Mouse (Mus musculus): ENCODE measurements around the gene Gns.

The Gns gene

DNA sequence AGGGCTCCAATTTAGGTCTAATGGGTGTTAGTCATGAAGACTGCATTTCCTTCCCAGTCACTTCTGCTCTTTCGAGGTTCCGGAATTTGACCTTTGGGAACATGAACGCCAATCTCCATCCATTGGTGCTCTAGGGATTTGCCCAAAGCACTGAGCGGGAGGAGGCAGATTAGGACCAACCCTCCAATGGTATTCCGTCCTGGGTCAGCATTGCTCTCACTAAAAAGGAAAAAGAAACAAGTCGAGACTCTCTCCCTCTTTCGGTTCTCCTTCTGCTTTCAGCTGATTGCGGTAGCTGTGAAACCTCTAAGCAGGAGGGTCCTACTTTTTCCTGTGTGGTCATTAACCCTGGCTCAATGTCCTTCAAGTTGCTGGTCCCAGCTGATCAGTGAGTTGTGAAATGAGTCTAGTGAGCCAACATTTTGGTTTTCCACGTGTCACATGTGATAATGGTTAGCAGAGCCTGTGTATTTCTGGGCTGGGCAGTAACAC lies 937 bp downstream of the Gns start:
- DNase-seq (ENCODE audit: low read depth), result no peak

DNA sequence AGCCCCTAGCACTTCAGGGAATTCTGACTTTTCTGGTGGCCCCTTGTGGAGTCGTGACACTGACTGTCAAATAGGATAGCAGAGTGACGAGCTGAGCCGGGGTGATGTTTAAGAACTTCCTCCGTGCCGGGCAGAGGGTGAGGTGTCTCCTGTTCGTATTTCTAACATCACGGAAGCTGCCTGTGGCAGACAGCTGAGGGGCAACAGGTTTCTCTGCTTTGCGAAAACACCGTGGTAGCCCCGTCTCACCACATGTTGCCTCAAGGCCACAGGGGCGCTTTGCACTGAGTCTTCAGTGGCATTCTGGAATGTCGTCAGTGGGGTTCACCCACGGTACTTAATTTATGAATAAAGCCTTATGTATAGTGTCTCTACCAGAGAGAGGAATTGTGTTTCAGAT lies 2.4 kb downstream of the Gns start:
- DNase-seq (ENCODE audit: low read depth), result no peak

- no peak for DNase-seq (ENCODE audit: low read depth)
Observed at GRCm38 (mm10) chr10:121367780-121368179, 2.9 kb downstream of the Gns start.

DNA sequence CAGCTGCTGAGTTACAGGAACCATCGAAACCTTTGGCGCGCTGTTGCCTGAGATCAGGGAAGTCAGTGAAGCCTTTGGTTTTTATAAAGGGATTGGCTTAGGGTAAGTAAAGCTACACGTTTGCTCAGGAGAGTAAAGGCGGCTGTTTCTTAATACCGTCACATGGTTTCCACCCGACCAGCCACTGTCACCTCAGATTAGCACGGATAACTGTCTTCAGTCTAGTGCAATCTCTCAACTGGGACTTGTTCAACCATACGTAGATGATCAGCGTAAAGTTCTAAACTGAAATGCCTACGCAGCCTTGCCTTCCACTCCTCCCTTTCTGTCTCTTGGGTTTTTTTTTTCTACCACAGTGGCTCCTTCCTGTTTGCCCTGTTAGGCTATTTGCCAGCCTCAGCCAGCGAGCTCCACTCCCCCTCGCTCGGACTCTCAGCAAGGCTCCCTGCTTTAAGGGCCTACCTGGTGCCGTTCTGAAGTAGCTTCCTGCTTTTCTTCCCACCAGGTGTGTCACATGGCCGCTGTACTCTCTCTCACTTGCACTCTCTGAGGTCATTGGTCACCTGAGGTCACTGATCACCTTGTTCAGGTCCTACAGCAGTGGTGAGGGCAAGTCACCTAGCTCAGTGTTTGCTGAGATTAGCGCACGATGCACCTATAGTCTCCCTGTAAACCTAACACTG lies 4.0 kb downstream of the Gns start:
- no peak for DNase-seq (ENCODE audit: low read depth)

GRCm38 (mm10) chr10:121370777-121371176 lies 5.9 kb downstream of the Gns start:
- no peak for DNase-seq (ENCODE audit: low read depth)

DNA sequence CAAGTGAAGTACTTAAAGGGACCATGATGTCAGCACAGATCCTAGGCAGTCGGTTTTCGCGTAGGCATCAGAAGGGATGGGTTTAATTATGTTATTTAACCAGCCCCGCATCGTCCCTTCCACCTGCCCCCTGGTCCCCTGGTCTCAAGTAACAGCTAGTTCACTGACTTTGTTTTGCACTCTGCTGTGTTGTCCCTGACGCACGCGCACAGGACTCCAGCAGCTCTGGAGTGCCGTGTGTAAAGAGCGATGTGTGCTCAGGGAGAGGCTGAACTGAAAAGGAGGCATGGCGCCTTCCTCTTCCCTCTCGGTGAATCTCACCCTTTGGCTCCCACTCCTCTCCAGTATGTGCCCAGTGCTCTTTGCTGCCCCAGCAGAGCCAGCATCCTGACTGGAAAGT lies 9.1 kb downstream of the Gns start:
- no peak for DNase-seq (ENCODE audit: low read depth)

GRCm38 (mm10) chr10:121374693-121375620 lies 10.1 kb downstream of the Gns start:
- peak; percentile 60 for DNase-seq (ENCODE audit: low read depth)

DNA sequence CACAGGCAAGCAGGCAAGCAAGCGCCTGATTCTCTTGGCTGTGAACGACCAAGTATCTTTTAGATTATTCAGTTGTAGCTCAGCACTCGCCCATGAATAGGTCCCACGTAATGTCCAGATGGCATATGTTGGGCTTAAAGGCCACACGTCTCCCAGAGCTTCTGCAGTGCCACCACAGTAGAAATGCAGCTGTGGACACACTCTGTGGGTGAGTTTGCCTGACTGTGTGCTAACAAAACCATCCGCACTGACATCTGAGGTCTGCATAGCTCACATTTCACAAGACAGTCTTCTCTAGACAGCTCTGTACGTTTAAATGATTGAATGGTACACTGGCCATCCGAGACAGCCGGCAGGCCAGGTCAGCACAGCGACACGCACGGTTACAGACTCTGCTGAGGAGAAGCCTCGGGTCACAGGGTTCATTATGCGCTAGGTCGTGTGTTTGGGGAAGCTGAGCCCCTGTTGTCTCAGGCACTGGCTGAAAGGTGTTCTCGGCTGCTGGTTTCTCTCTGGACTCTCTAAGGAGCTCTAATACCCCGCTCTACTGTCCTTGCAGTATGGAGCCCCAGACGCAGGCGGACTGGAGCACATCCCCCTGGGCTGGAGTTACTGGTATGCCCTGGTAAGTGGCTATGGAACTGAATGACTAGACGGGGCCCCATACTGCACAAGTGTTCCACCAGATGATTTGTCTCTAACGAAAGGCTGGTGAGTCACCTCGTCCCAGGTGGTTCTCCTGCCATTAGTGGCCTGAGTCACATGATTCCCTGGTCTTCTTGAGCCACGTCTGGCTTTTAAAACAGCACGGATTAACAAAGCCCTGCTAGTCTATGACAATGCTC lies 11.0 kb downstream of the Gns start:
- DNase-seq (ENCODE audit: low read depth), result no peak

- no peak for DNase-seq (ENCODE audit: low read depth)
Observed at GRCm38 (mm10) chr10:121376530-121377271, 11.8 kb downstream of the Gns start.

DNA sequence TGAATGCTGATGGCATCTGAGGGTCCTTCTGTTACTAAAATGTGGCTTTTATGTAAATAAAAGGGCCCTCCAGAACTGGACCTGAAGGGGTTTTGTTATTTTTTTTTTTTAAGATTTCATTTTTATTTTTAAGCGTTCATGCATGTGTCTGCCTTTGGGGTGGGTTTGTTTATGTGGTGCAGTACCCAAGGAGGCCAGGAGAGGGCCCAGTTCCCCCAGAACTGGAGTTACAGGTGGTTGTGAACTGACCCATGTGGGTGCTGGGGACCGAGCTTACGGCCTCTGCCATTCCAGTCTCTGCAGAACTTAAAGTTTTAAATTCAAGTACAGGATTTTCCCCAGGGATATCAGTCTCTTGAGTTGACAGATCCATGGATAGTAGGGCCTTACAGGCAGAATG lies 14.5 kb downstream of the Gns start:
- no peak for DNase-seq (ENCODE audit: low read depth)

DNA sequence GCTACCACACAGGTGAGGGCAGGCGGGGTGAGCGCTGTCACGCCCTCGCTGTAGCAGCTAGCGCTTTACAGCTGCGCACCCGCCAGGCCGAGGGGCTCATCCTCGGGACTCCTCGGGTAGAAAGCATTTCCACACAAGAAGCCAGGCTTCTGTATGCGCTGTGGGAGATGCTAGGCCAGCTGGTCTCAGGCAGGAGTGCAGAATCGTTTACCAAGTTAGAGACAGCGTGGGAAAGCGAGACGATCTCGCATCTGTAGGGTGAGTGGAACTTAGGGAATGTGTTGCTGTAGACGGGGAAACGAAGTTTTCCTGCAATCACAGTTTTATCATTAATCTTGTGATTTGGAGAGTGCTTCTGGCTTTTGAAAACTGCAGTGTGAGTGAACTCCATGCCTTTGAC lies 16.4 kb downstream of the Gns start:
- DNase-seq (ENCODE audit: low read depth), result no peak

GRCm38 (mm10) chr10:121384710-121385109 lies 19.8 kb downstream of the Gns start:
- DNase-seq (ENCODE audit: low read depth), result no peak

DNA sequence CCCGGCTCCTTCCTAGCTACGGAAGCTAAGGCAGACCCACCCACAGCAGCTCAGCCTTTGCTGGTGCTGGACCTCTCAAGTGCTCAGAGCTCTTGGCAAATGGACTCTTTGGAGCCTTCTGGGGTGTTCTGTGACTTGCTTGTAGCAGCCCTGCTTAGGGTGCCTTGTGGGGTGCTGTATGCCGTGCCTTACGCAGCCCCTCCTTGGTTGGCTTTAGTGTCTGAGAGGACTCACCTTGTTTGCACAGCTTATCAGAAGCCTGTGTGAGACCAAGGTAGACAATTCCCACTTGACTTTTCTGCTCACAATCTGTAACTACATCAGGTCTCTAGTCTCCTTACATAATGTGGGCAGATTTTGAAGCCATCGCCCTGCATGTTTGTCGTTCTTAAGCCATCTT lies 20.8 kb downstream of the Gns start:
- DNase-seq (ENCODE audit: low read depth), result no peak

- DNase-seq (ENCODE audit: low read depth), result no peak
Observed at GRCm38 (mm10) chr10:121386347-121386746, 21.5 kb downstream of the Gns start.

- DNase-seq (ENCODE audit: low read depth), result no peak
Observed at GRCm38 (mm10) chr10:121390602-121391001, 25.7 kb downstream of the Gns start.

- no peak for DNase-seq (ENCODE audit: low read depth)
Observed at GRCm38 (mm10) chr10:121391901-121392300, 27.0 kb downstream of the Gns start.

DNA sequence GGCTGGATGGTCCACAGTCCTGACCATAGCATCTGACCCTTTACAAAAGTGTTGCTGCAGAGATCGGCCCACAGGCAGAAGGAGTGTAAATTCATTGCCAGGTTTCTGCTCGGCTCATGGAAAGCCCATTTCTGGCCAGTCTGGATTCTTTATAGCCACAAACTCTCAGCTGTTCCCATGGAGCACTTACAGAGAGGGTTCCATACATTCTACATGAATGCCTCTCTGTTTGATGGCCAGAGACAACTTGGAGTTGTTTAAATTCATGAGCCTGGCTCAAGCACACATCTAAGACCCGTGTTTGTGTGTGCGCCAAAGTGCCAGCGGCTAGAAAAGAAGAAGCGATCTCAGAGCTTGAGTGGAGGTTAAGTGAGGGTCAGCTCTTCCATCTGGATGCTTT lies 29.4 kb downstream of the Gns start:
- DNase-seq (ENCODE audit: low read depth), result no peak

DNA sequence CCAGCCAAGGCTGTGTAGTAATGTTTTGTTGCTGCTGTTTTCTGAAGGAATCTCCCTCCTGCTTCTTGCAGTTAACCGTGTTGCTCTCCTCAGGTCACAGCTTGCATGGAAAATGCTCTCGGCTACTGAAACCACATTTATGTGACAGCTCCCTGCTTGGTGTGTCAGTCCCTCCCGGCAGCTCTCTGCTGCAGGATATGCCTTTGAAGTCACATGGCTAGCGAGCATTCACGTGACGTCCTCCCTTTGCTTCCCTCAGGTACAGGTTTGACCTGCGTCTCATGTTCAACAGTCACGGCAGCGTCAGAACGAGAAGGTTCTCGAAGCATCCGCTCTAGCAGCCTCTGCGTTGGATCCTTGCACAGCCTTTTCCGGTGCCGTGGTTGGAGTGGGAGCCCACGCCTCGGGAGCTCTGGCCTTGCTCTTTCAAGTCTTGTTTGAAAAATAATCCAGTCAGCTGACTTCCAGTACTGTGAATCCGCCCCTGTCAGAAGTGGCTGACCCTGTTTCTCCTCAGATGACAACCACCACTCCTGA lies 30.0 kb downstream of the Gns start:
- no peak for DNase-seq (ENCODE audit: low read depth)

DNA sequence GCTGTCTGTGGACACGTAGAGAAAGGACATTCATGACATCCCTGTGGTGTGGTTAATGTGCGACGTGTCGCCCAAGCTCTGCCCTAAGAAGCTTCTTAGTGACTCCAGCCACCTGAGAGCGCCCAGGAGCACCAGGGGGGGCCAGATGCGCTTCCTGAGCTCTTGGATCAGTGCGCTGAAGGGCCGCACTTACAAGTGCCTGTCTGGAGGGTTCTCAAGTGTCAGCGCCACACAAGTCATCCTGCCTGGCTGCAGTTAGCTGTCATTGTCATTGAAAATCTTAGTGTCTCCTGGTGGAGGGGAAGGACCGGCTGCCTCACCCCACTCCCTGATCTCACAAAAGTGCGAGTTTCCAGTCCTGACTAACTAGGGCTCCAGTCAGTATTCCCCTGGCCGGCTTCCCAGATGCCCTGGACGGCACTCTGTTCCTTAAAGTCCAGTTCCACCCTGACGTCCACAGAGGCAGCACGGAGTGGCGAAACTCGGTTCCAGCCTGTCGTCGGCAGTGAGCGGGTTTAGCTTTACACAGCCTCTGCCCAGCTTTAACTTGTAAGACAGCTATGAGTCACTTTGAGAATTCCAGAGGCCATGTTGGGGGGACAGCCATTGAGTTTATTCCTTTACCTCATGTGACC lies 30.8 kb downstream of the Gns start:
- no peak for DNase-seq (ENCODE audit: low read depth)

DNA sequence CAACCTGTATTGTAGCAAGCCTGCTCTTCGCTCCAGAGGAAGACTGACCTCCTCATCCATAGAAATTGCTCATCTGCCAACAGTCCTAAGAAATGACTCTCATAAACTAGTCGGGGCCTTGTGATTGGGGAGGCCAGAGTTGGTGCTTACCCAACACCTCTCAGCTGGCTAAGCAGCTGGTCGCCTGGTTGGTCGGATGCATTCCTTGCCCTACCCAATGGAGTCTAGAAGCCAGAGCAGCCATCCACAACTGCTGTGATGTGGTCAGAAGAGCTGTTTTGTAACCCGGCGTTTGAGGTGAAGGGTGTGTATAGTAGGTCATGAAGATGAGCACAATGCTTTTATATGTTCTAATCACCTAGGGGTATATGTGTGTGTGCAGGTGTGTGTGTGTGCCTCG lies 33.7 kb downstream of the Gns start:
- no peak for DNase-seq (ENCODE audit: low read depth)

- no peak for DNase-seq (ENCODE audit: low read depth)
Observed at GRCm38 (mm10) chr10:121401005-121401404, 36.1 kb downstream of the Gns start.

All from c-Kit-positive CD71-negative TER-119-negative erythroid progenitor cells, embryonic 14.5 days (primary cell).